Mouse (Mus musculus) heart, embryonic 10.5 days (tissue): ENCODE results near the gene Gm27021. TPM values are rescaled to one million over a fixed set of nuclear protein-coding genes. Genes with fewer than 3 reads are reported as not detected.

Experiments used
- DNase-seq: peaks from one replicate; pipeline ENCODE4 v3.0.0-alpha.2; 2017; ENCODE audit warnings: low spot score
- H3K27ac ChIP-seq: fragments of 300-500 bp; sonication (generic); 2 replicates; pipeline ENCODE4 v1.5.1; 2016; ENCODE audit warnings: mild to moderate bottlenecking
- H3K27me3 ChIP-seq: fragments of 300-500 bp; sonication (generic); 2 replicates; pipeline ENCODE4 v1.6.1; 2016; ENCODE audit warnings: mild to moderate bottlenecking; ENCODE audit not compliant: poor library complexity, insufficient read depth, severe bottlenecking
- H3K36me3 ChIP-seq: fragments of 300-500 bp; sonication (generic); 2 replicates; pipeline ENCODE4 v1.6.1; 2016; ENCODE audit warnings: mild to moderate bottlenecking, moderate library complexity
- H3K4me1 ChIP-seq: fragments of 300-500 bp; sonication (generic); 2 replicates; pipeline ENCODE4 v1.6.1; 2016; ENCODE audit warnings: mild to moderate bottlenecking
- H3K4me3 ChIP-seq: fragments of 300-500 bp; sonication (generic); 2 replicates; pipeline ENCODE4 v1.5.1; 2016; ENCODE audit warnings: mild to moderate bottlenecking, moderate library complexity
- H3K9me3 ChIP-seq: fragments of 300-500 bp; sonication (generic); 2 replicates; pipeline ENCODE4 v1.6.1; 2016; ENCODE audit warnings: mild to moderate bottlenecking, moderate library complexity
- WGBS: fragments of 180-500 bp; shearing (Covaris S2); methylation state at CpG from one replicate; pipeline ENCODE4 v1.1.7; 2016; 5-methylcytosine and 5-hydroxymethylcytosine counted together
- polyA plus RNA-seq: library from polyadenylated mRNA; unstranded; fragments of >200 nt; fragmentation: Nextera tagmentation; extraction: Ambion mirVana; gene quantifications from 2 replicates; pipeline ENCODE4 v1.2.1, GENCODE M21; 2016

Gm27021 gene
- polyA plus RNA-seq, 1 experiment from 2014 or later, result 1.9 TPM

DNA sequence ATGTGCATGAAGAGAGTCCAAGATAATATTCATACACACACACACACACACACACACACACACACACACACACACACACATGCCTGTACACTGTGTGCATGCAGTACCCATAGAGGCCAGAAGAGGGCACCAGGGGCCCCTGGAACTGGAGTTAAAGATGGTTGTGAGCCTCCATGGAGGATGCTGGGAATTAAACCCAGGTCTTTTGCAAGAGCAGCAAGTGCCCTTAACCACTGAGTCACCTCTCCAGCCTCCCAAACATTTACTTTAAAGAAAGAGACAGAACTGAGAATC, 30.0 kb upstream of the Gm27021 start:
- Histone ChIP-seq H3K27ac (no peak overlapping the region), H3K4me3 (no peak overlapping the region), H3K36me3 (no peaks in the 10 kb centered on the region), H3K9me3 (no peaks in the 10 kb centered on the region; the same call in 1 of the 2 replicates), H3K27me3 (peaks cover 25% of the 10 kb centered on the region; the same call in 1 of the 2 replicates), H3K4me1 (peaks cover 40% of the 10 kb centered on the region)
- DNase-seq, result no peak

GRCm38 (mm10) chr8:120697154-120697978, 29.5 kb upstream of the Gm27021 start:
- no peaks in the 10 kb centered on the region for H3K36me3 ChIP-seq
- H3K4me3 ChIP-seq, result no peak overlapping the region
- H3K4me1 ChIP-seq, result peaks cover 43% of the 10 kb centered on the region
- WGBS, result 67% methylated on average over 17 of the region's 17 CpGs
- H3K27ac ChIP-seq, result 0 out of 2 replicates have a peak overlapping the region, but pooled peaks have one; percentile 18
- H3K9me3 ChIP-seq, result no peaks in the 10 kb centered on the region; the same call in 1 of the 2 replicates
- peaks cover 24% of the 10 kb centered on the region; the same call in 1 of the 2 replicates for H3K27me3 ChIP-seq
- DNase-seq, result no peak

DNA sequence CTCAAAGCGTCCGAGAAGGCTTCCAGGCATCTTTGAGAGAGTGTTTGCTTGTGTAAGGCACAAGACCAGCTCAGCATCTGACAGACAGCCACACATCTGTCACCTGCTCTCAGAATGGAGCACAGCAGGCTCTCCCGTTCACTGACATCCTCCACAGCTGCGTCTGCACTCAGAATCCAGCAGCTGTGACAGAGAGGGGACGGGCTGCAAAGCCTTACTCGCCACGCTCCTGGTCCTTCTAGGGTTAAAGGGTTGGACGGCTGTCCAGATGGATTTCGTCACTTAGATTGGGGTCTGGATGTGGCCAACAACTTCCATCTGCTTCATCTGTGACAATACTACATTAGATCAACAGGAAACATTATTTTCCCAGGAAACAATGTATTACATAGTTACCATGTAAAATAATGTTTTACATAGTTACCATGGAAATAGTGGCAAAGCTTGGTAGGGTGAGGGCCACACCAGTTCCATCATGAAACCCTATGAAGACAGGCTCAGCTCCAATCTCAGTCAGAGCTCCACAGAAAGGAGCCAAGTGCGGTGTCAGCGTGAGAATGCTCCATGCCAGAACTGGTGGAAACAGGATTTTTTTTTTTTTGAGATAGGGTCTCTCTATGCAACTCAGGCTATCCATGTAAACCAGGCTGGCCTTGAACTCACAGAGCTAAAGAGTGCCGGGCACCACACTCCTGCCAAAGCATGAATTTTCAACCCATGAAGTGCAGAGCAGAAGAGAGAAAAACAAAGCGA, 28.7 kb upstream of the Gm27021 start:
- Histone ChIP-seq H3K9me3 (no peaks in the 10 kb centered on the region; the same call in 1 of the 2 replicates), H3K4me3 (no peak overlapping the region), H3K36me3 (no peaks in the 10 kb centered on the region), H3K4me1 (peaks cover 43% of the 10 kb centered on the region), H3K27ac (no peak overlapping the region), H3K27me3 (peaks cover 16% of the 10 kb centered on the region; the same call in 1 of the 2 replicates)
- WGBS, result 43% methylated on average over 13 of the region's 13 CpGs
- no peak for DNase-seq

DNA sequence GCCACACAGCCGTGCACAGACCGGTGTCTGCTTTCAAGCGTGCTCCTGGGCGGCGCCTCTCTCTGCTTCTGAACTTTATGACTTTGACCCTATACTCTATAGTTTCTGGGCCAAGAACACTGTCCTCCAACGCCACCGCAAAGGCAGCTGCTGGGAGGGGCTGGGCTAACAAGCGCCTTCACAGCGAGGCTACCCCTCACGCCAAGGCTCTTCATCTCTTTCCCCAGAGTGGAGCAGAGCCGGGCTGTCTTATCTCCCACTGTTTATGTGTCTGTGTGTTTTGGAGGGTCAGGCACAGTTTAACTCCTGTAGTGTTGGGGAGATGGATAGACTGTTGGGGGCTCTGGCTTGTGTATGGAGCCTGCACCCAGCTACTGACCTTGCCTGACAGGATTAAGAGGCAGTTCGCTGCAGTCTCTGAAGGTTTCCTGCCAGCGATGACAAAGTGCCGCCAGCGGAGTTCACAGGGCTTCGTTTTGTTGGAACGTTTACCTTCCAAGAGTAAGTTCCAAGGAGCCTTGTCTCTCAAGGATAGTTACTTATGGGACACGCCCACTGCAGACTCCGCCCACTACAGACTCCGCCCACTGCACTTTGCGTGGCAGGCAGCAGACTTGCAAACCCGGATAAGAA, 26.1 kb upstream of the Gm27021 start:
- peak overlapping the region; percentile 20 for H3K4me3 ChIP-seq
- H3K9me3 ChIP-seq, result no peaks in the 10 kb centered on the region; the same call in 1 of the 2 replicates
- peak overlapping the region; percentile 6; the same call in 1 of the 2 replicates for H3K27ac ChIP-seq
- H3K36me3 ChIP-seq, result no peaks in the 10 kb centered on the region
- peaks cover 36% of the 10 kb centered on the region for H3K4me1 ChIP-seq
- H3K27me3 ChIP-seq, result peaks cover 13% of the 10 kb centered on the region; the same call in 1 of the 2 replicates
- 29% methylated on average over 22 of the region's 22 CpGs for WGBS
- no peak for DNase-seq

- Histone ChIP-seq H3K9me3 (no peaks in the 10 kb centered on the region; the same call in 1 of the 2 replicates), H3K4me3 (no peak overlapping the region), H3K27ac (no peak overlapping the region), H3K27me3 (peaks cover 24% of the 10 kb centered on the region), H3K36me3 (no peaks in the 10 kb centered on the region), H3K4me1 (peaks cover 36% of the 10 kb centered on the region)
- no peak for DNase-seq
- 49% methylated on average over 4 of the region's 4 CpGs for WGBS
Measured at GRCm38 (mm10) chr8:120692934-120693333, 25.1 kb upstream of the Gm27021 start.

GRCm38 (mm10) chr8:120688511-120688910, 20.6 kb upstream of the Gm27021 start:
- no peaks in the 10 kb centered on the region for H3K36me3 ChIP-seq
- H3K27ac ChIP-seq, result no peak overlapping the region
- 83% methylated on average over 7 of the region's 7 CpGs for WGBS
- H3K9me3 ChIP-seq, result no peaks in the 10 kb centered on the region
- H3K27me3 ChIP-seq, result peaks cover 56% of the 10 kb centered on the region
- H3K4me3 ChIP-seq, result no peak overlapping the region
- no peak for DNase-seq
- H3K4me1 ChIP-seq, result peaks cover 12% of the 10 kb centered on the region; the same call in 1 of the 2 replicates

GRCm38 (mm10) chr8:120687786-120688185, 19.9 kb upstream of the Gm27021 start:
- Histone ChIP-seq H3K9me3 (no peaks in the 10 kb centered on the region), H3K27ac (no peak overlapping the region), H3K4me3 (no peak overlapping the region), H3K36me3 (no peaks in the 10 kb centered on the region), H3K4me1 (peaks cover 9% of the 10 kb centered on the region; the same call in 1 of the 2 replicates), H3K27me3 (peaks cover 57% of the 10 kb centered on the region)
- WGBS, result 60% methylated on average over 8 of the region's 8 CpGs
- no peak for DNase-seq

DNA sequence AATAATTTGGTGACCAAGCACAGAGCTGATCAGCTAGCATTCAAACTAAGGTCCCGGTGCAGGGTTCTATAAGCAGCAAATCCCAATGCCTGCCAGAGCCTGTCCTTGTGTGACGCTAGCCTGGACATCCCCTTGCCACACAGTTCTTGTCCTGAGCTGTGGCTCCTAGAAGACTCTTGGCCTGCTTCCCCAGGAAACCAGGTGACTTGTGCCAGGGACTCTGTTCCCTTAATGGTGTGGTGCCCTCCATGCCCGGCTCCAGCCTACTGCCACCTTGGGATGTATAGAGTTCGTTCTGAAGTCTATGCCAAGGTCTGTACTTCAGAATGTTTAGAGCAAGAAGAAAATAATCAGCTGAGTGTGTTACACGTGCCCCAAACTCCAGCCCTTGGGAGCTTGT, 18.7 kb upstream of the Gm27021 start:
- peak; percentile 73 for DNase-seq
- Histone ChIP-seq H3K9me3 (no peaks in the 10 kb centered on the region), H3K27ac (no peak overlapping the region), H3K36me3 (no peaks in the 10 kb centered on the region), H3K4me3 (no peak overlapping the region), H3K4me1 (peaks cover 8% of the 10 kb centered on the region; the same call in 1 of the 2 replicates), H3K27me3 (peaks cover 67% of the 10 kb centered on the region)
- WGBS, result 84% methylated on average over 5 of the region's 5 CpGs

GRCm38 (mm10) chr8:120686051-120686450, 18.2 kb upstream of the Gm27021 start:
- H3K27ac ChIP-seq, result no peak overlapping the region
- H3K27me3 ChIP-seq, result peaks cover 67% of the 10 kb centered on the region
- no peak overlapping the region for H3K4me3 ChIP-seq
- H3K9me3 ChIP-seq, result no peaks in the 10 kb centered on the region
- H3K36me3 ChIP-seq, result no peaks in the 10 kb centered on the region
- WGBS, result 79% methylated on average over 13 of the region's 13 CpGs
- H3K4me1 ChIP-seq, result peaks cover 8% of the 10 kb centered on the region; the same call in 1 of the 2 replicates
- DNase-seq, result no peak

DNA sequence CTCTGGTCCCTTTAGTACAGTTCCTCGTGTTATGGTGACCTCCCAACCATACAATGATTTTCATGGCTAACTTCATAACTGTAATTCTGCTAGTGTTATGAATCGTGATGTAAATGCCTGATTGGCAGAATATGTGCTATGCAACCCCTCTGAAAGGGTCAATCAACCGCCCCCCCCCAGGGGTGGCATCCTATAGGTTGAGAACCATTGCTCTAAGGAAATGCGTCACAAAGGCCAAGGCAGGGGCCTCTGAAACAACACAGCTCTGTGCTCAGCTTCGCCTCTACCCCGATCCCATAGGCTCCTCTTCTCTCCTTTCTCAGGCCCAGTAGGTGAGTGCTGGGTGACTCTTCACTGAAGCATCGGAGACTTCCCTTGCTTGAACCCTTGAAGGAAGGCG, 17.7 kb upstream of the Gm27021 start:
- H3K9me3 ChIP-seq, result no peaks in the 10 kb centered on the region
- peaks cover 67% of the 10 kb centered on the region for H3K27me3 ChIP-seq
- DNase-seq, result no peak
- H3K4me1 ChIP-seq, result peaks cover 8% of the 10 kb centered on the region; the same call in 1 of the 2 replicates
- WGBS, result 71% methylated on average over 8 of the region's 8 CpGs
- no peaks in the 10 kb centered on the region for H3K36me3 ChIP-seq
- H3K27ac ChIP-seq, result no peak overlapping the region
- no peak overlapping the region for H3K4me3 ChIP-seq

GRCm38 (mm10) chr8:120685097-120685496, 17.2 kb upstream of the Gm27021 start:
- no peak for DNase-seq
- peaks cover 62% of the 10 kb centered on the region for H3K27me3 ChIP-seq
- H3K36me3 ChIP-seq, result no peaks in the 10 kb centered on the region
- no peak overlapping the region for H3K27ac ChIP-seq
- no peaks in the 10 kb centered on the region for H3K9me3 ChIP-seq
- 68% methylated on average over 5 of the region's 5 CpGs for WGBS
- H3K4me1 ChIP-seq, result peaks cover 8% of the 10 kb centered on the region; the same call in 1 of the 2 replicates
- H3K4me3 ChIP-seq, result no peak overlapping the region

DNA sequence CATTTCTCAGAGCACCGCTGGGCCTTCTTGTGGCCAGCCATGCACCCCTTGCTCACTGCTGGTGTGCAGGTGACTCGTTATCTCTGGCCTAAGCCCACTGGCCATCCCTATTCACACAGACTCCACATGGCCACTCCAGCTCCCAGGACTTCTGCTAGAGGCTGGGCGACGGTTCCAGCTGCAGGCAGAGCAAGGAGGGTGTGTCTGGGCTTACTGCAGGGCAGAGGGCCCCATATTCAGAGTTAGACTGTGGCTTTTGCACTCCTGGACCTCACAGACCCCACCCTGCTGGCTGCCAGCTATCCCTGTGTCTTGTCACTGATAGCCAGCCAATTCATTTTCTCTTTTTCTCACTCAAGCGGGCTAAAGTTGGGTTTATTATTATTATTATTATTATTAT, 16.2 kb upstream of the Gm27021 start:
- H3K27me3 ChIP-seq, result peaks cover 63% of the 10 kb centered on the region
- no peaks in the 10 kb centered on the region for H3K9me3 ChIP-seq
- 62% methylated on average over 5 of the region's 5 CpGs for WGBS
- no peak overlapping the region for H3K4me3 ChIP-seq
- peaks cover 12% of the 10 kb centered on the region for H3K4me1 ChIP-seq
- H3K27ac ChIP-seq, result no peak overlapping the region
- DNase-seq, result no peak
- no peaks in the 10 kb centered on the region for H3K36me3 ChIP-seq
